10 mouse cellular contexts compared by ENCODE assay signal in the genomic region with DNA sequence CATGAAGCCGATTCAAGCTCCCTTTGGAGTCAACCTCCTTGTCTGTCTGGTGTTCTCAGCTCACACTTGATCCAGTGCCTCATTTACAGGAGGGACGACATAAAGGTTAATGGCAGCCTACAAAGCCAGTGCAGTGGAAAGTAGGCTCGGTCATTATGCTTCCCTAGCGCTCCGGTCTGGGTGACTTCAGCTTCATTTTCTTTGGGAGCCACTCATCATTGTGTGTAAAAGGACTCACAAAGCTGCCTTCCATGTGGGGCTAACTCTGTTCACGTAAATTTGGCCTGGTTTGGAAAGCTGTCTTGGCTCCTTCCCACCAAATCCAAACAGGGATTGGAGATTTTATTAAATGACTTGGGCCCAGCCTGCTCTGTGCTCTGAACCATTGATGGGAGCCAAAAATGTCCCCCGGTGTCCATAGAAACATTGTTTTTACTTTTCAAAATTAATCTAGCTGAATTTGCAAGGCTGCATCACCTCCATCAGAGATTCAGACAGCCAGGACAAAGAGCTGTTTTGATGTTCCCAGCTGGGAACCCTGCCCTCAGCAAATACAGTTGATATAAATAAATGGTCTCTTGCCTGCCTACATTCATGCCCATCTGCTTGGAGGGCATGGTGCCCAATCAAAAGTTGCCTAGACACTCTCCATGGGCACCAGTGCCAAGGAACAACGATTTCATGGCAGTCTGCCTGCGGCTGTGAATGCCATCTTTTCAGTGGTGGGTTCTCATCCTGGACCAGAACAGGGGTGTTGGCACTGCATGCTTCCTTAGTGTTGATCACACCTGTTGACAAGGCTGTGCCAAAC.
DNase-seq lines count a peak whose midpoint lies in the region; ATAC-seq and TF ChIP-seq lines count a peak whose summit lies in the region.
"Had no signal": no experiment of that assay in that cellular context is flagged by ENCODE, and none has a peak within 500 bp of the region (broad histone marks: within the 10 kb centered on the region; RNA-seq: fewer than 3 reads in every experiment).

No protein-coding gene starts in this region.

- no peak for TF ChIP-seq EP300 in stomach, postnatal 0 days (optimal IDR thresholded peaks at IDR 0.05)

- H3K9me3 ChIP-seq in heart, embryonic 10.5 days = no peaks in the 10 kb centered on the region
- no peaks in the 10 kb centered on the region for H3K9me3 ChIP-seq in stomach, postnatal 0 days (ENCODE audit: control insufficient read depth, low read length)
- H3K9me3 ChIP-seq: embryonic facial prominence, embryonic 15.5 days; neural tube, embryonic 12.5 days had no signal

- H3K9ac ChIP-seq in stomach, postnatal 0 days (ENCODE audit: low read length) = no peak overlapping the region
- H3K9ac ChIP-seq: embryonic facial prominence, embryonic 15.5 days; neural tube, embryonic 12.5 days had no signal

- no peak for TF ChIP-seq CTCF in stomach, postnatal 0 days (IDR thresholded peaks at IDR 0.05; ENCODE audit: low read depth)

- H3K4me2 ChIP-seq in stomach, postnatal 0 days (replicated peaks; ENCODE audit: low read depth) = no peak overlapping the region
- H3K4me2 ChIP-seq: embryonic facial prominence, embryonic 15.5 days; neural tube, embryonic 12.5 days had no signal

- no peaks in the 10 kb centered on the region for H3K27me3 ChIP-seq in heart, embryonic 10.5 days (ENCODE audit: insufficient read depth, poor library complexity, severe bottlenecking)
- H3K27me3 ChIP-seq in stomach, postnatal 0 days (ENCODE audit: control insufficient read depth, insufficient read depth, low read length) = no peaks in the 10 kb centered on the region
- H3K27me3 ChIP-seq: embryonic facial prominence, embryonic 15.5 days; neural tube, embryonic 12.5 days had no signal

- no peak for ATAC-seq in stomach, postnatal 0 days (ENCODE audit: low FRiP score, low TSS enrichment)

- 89% methylated on average over 9 of the region's 9 CpGs for WGBS in heart, embryonic 10.5 days
- WGBS in stomach, postnatal 0 days = 74% methylated on average over 9 of the region's 9 CpGs

- no peak overlapping the region for H3K4me3 ChIP-seq in heart, embryonic 10.5 days
- H3K4me3 ChIP-seq in stomach, postnatal 0 days (ENCODE audit: low read depth, low read length) = no peak overlapping the region
- H3K4me3 ChIP-seq: embryonic facial prominence, embryonic 15.5 days; neural tube, embryonic 12.5 days had no signal

- no peaks in the 10 kb centered on the region for H3K36me3 ChIP-seq in heart, embryonic 10.5 days
- H3K36me3 ChIP-seq in stomach, postnatal 0 days (ENCODE audit: control insufficient read depth, insufficient read depth, low read length) = no peaks in the 10 kb centered on the region
- H3K36me3 ChIP-seq: embryonic facial prominence, embryonic 15.5 days; neural tube, embryonic 12.5 days had no signal

- H3K27ac ChIP-seq in heart, embryonic 10.5 days = no peak overlapping the region
- H3K27ac ChIP-seq in stomach, postnatal 0 days (replicated peaks) = no peak overlapping the region
- H3K27ac ChIP-seq: embryonic facial prominence, embryonic 15.5 days; neural tube, embryonic 12.5 days had no signal

- peak; percentile 10 for DNase-seq in heart, adult 8-10 months (ENCODE audit: low spot score)
- DNase-seq in heart, embryonic 10.5 days (ENCODE audit: low spot score) = no peak
- peak; percentile 81 to 84 for DNase-seq in cerebellum, postnatal 36 days
- DNase-seq in layer of hippocampus, adult 9-11 months = peak; percentile 87
- peak; percentile 50 for DNase-seq in right cerebral cortex, adult 18-20 months
- DNase-seq in spleen, postnatal 10 days (ENCODE audit: low spot score in 2 of 2) = no peak
- DNase-seq in ovary, postnatal 36 days (ENCODE audit: low spot score) = no peak
- DNase-seq in stomach, postnatal 0 days (ENCODE audit: low spot score) = no peak

- H3K4me1 ChIP-seq in heart, embryonic 10.5 days = no peaks in the 10 kb centered on the region
- no peaks in the 10 kb centered on the region for H3K4me1 ChIP-seq in stomach, postnatal 0 days (replicated peaks; ENCODE audit: control insufficient read depth, insufficient read depth)
- H3K4me1 ChIP-seq: embryonic facial prominence, embryonic 15.5 days; neural tube, embryonic 12.5 days had no signal

Comparison
In these comparisons a context has a peak if more than half of its experiments do, and no peak if none do; other contexts are left out.
1. DNase-seq: peak in heart, adult 8-10 months (single experiment), cerebellum, postnatal 36 days (2 of 2), layer of hippocampus, adult 9-11 months (single experiment) and right cerebral cortex, adult 18-20 months (single experiment); none in heart, embryonic 10.5 days (single experiment), spleen, postnatal 10 days (0 of 2), ovary, postnatal 36 days (single experiment) and stomach, postnatal 0 days (single experiment).